Mouse (Mus musculus) embryo, embryonic 11.5 days (tissue): ENCODE results near the gene Rnf5.

ENCODE experiments used
- DNase-seq: peaks from one replicate; pipeline ENCODE4 v3.0.0-alpha.2; 2012; ENCODE audit warnings: low read depth, low spot score

The Rnf5 gene

GRCm38 (mm10) chr17:34632261-34632691, 28.8 kb upstream of the Rnf5 start:
- DNase-seq = no peak

- no peak for DNase-seq
These were observed 28.2 kb upstream of the Rnf5 start for GRCm38 (mm10) chr17:34631647-34632046.

GRCm38 (mm10) chr17:34630761-34631301, 27.3 kb upstream of the Rnf5 start:
- no peak for DNase-seq

DNA sequence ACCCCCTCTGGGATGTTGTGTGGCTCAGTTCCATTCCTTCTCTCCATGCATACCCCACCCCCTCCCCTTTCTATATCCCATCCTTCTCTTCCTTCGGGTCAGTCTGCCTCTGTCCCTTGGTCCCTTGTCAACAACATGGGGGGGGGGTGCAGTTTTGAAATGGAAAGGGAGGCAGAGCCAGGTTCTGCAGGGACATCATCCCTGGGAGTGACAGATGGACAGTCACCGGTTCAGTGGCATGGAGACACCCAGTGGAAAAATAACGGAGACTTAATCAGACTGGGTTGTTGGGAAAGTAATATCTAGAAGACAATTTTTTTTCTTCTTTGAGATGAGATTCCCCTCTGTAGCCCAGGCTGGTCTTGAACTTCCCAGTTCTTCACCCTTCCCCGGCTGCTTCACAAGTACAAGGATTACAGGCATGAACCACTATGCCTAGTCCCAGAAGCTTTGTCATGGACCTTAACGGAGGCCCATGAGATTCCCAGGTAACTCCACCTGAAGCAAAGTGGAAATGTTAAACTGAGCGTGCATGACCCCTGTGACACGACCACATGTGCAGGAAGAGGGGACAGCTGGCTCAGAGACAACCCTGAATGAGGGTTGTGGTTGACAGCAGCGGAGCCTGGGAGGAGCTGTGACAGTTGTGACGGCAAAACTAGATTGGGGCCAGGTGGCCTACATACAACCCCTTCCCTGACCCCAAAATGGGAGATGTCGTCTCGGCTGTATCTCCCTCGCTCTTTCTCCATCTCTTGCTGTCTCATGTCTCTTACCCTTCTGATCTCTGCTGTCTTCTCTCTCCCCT, 26.5 kb upstream of the Rnf5 start:
- no peak for DNase-seq

DNA sequence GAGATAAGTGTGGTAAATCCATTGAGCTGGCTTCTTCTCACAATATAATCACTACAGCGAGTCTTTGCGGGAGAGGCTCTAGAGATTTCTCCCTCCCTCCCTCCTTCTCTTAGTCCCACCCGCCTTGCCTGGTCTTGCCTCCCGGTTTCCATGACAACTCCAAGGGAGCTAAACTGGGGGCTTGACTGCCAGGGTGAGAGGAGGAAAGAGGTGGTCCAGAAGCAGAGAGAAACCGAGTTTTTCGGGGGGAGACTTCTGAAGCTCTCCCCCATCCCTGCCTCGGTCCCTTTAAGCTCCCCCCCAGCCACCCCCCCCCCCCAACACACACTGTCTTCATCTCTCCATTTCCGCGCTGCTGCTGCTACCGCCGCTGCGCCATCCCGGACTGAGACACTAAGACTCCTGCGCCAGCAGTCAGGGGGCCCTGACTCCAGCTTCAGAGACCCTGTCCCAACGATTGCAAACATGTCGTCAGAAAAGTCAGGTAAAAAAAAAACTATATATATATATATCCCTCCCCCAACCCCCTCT, 25.8 kb upstream of the Rnf5 start, which contains the start of gene Prrt1:
TSS of gene Prrt1 (plus strand) at position 313 of the 531 bp plus-strand sequence.
- DNase-seq = no peak

DNA sequence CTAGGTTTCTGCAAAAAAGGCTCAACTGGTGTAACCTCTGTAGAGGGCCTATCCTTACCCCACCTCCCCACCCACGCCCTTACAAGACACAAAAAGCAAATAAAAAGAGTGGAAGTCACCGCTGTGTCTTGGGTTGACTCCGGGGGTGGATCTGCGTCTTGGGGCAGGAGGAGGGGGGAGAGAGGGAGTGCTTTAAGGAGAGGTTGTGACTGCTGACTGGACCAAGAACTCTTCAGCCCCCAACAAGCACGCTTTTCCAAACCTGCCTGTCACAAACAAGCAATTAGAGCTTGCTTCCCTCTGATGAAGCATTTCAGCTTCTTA, 25.1 kb upstream of the Rnf5 start:
- no peak for DNase-seq

DNA sequence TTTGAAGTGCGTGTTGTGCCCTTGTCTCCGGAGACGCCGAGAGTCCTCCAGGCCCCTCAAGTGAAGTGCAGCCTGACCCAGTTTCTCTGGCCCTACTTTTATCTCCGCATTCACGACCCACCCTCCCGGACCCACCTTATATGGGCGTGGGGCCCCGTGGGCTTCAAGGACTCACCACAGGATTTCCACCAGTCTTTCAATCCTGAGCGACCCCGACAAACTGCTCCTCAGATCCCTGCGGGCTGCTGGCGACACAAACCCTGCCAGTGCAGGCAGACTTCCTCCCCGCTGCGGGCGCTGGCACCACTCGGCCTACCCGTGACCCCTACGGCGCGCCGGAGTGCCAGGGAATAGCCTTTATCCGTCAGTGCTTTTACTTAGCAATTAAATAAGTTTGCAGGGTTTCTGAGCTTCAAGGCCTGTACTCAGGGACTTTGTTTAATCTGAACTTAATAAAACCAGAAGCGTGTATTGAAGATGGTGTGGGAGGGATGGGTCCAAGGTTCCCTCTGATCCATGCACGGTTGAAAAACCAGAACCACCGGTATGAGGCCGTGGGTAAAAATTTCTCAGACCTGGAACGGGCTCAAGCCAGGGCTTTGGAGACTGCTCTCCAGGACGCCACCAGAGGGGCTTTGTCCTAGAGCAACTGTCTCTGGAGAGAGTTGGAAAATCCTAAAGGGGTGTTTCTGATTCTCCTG, 24.6 kb upstream of the Rnf5 start, which contains the start of gene Ppt2:
TSS of gene Ppt2 (minus strand) at position 568 of the 701 bp plus-strand sequence.
- no peak for DNase-seq

- DNase-seq = peak; percentile 81
These were observed 23.8 kb upstream of the Rnf5 start for GRCm38 (mm10) chr17:34627093-34627942.

GRCm38 (mm10) chr17:34626773-34627092, 23.2 kb upstream of the Rnf5 start:
- no peak for DNase-seq

GRCm38 (mm10) chr17:34626062-34626772, 22.7 kb upstream of the Rnf5 start:
- DNase-seq = no peak

GRCm38 (mm10) chr17:34624981-34625380, 21.5 kb upstream of the Rnf5 start:
- DNase-seq = no peak

- no peak for DNase-seq
These were observed 19.7 kb upstream of the Rnf5 start for GRCm38 (mm10) chr17:34623161-34623560.

DNA sequence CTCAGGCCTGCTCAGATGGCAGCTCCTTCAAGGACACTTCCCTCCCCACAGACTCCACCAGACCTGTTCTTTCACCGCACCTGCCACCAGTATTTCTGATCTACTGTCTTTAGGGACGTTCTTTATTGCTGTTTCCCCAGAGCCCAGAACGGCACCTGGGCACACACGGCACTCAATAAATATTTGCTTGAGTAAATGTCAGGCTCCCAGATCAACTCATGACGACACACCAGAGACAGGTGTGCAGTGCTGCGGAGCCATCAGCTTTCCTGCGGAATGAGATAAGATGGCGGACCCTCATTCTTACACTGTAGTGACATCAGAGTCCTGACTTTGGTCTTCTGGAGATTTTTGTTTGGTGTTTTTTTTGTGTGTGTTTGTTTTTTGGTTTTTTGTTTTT, 17.5 kb upstream of the Rnf5 start:
- DNase-seq = no peak

- peak; percentile 59 for DNase-seq
These were observed 15.5 kb upstream of the Rnf5 start for GRCm38 (mm10) chr17:34618999-34619398.

DNA sequence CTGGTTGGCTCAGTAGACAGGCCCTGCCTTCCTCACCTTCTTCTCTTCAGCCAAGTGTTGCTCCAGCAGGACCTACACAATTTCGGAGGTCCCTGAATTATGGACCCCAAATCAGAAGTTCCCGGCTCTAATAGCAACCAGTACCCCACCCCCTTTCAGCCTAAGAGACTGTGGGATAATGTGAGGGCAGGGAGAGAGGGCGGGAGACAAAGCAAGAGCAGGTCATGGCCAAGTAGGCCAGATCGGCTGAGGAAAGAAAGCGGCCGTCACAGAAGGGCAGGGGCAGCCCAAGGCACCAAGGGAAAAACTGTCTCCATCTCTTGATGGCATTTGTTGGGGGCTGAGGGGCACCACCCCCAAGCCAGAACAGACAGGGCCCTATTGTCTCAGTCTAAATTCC, 12.4 kb upstream of the Rnf5 start, which contains the start of gene Egfl8:
TSS of gene Egfl8 (minus strand) at position 101 of the 400 bp plus-strand sequence.
- DNase-seq = no peak

- no peak for DNase-seq
These were observed 10.3 kb upstream of the Rnf5 start for GRCm38 (mm10) chr17:34613830-34614229.

GRCm38 (mm10) chr17:34613054-34613645, 9.7 kb upstream of the Rnf5 start:
- DNase-seq = no peak

- no peak for DNase-seq
These were observed 7.6 kb upstream of the Rnf5 start for GRCm38 (mm10) chr17:34611050-34611449.

- DNase-seq = no peak
These were observed 4.5 kb upstream of the Rnf5 start for GRCm38 (mm10) chr17:34607997-34608396.
